Mouse (Mus musculus): Measurements from ENCODE around the gene Plp1.

Plp1 gene

GRCm38 (mm10) chrX:136822371-136822770 is at the start of gene Plp1:
Gene Plp1 (plus strand): TSS chrX:136822671.
- no peak for DNase-seq

GRCm38 (mm10) chrX:136773035-136773434 is 49.4 kb upstream of the Plp1 start:
- peak; percentile 34 to 39 for DNase-seq

- peak in 1 of 2 experiments; percentile 26 for DNase-seq
Measured at GRCm38 (mm10) chrX:136778046-136778445, 44.4 kb upstream of the Plp1 start.

- no peak for DNase-seq
Measured at GRCm38 (mm10) chrX:136779262-136779661, 43.2 kb upstream of the Plp1 start.

GRCm38 (mm10) chrX:136780041-136780440 is 42.4 kb upstream of the Plp1 start, which contains the start of gene Glra4:
Gene Glra4 (minus strand): TSS chrX:136780141.
- no peak for DNase-seq

GRCm38 (mm10) chrX:136789446-136789845 is 33.0 kb upstream of the Plp1 start:
- no peak for DNase-seq

GRCm38 (mm10) chrX:136797223-136797622 is 25.2 kb upstream of the Plp1 start:
- DNase-seq = no peak

- DNase-seq = no peak
Measured at GRCm38 (mm10) chrX:136819752-136820151, 2.7 kb upstream of the Plp1 start.

GRCm38 (mm10) chrX:136820250-136820649 is 2.2 kb upstream of the Plp1 start:
- peak; percentile 71 to 83 for DNase-seq

GRCm38 (mm10) chrX:136825016-136825415 is 2.5 kb downstream of the Plp1 start:
- no peak for DNase-seq

GRCm38 (mm10) chrX:136828610-136829009 is 6.1 kb downstream of the Plp1 start:
- no peak for DNase-seq

GRCm38 (mm10) chrX:136850300-136850699 is 27.8 kb downstream of the Plp1 start:
- no peak for DNase-seq

GRCm38 (mm10) chrX:136868061-136869040 is 45.9 kb downstream of the Plp1 start, which contains the start of gene Rab9b:
Gene Rab9b (minus strand): TSS chrX:136868755.
- DNase-seq = peak; percentile 69 to 81
